Mouse (Mus musculus): Measurements from ENCODE around the gene 1700125H20Rik. TPM values are rescaled to one million over a fixed set of nuclear protein-coding genes. Genes with fewer than 3 reads are reported as not detected.
"Not testable (repeated sequence)": the region's sequence is repeated elsewhere in the genome, so short reads cannot be mapped to it uniquely, and the experiment has no call there.

The 1700125H20Rik gene
- total RNA-seq (2021): not detected
- long read RNA-seq, experiment 1: 0 reads
- long read RNA-seq, experiment 2: 0 reads

- peak; percentile 89 for DNase-seq (ENCODE audit: low spot score)
These were observed at the start of gene 1700125H20Rik for GRCm38 (mm10) chr11:85170058-85170740. Gene 1700125H20Rik (plus strand): TSS chr11:85170404.

- DNase-seq (ENCODE audit: low spot score): no peak
These were observed 48.1 kb upstream of the 1700125H20Rik start for GRCm38 (mm10) chr11:85122073-85122472.

- no peak for DNase-seq (ENCODE audit: low spot score)
These were observed 46.8 kb upstream of the 1700125H20Rik start for GRCm38 (mm10) chr11:85123267-85123992.

- DNase-seq (ENCODE audit: low spot score): no peak
These were observed 43.7 kb upstream of the 1700125H20Rik start for GRCm38 (mm10) chr11:85126257-85127102.

GRCm38 (mm10) chr11:85128883-85129282, 41.3 kb upstream of the 1700125H20Rik start:
- no peak for DNase-seq (ENCODE audit: low spot score)

- DNase-seq (ENCODE audit: low spot score): no peak
These were observed 38.7 kb upstream of the 1700125H20Rik start for GRCm38 (mm10) chr11:85131542-85131941.

GRCm38 (mm10) chr11:85138776-85139474, 31.3 kb upstream of the 1700125H20Rik start:
- no peak for DNase-seq (ENCODE audit: low spot score)

- peak; percentile 95 for DNase-seq (ENCODE audit: low spot score)
These were observed 30.3 kb upstream of the 1700125H20Rik start, which contains the start of gene Usp32 for GRCm38 (mm10) chr11:85139581-85140540. Gene Usp32 (minus strand): TSS chr11:85140161.

GRCm38 (mm10) chr11:85152256-85152930, 17.8 kb upstream of the 1700125H20Rik start:
- no peak for DNase-seq (ENCODE audit: low spot score)

GRCm38 (mm10) chr11:85157301-85157700, 12.9 kb upstream of the 1700125H20Rik start:
- no peak for DNase-seq (ENCODE audit: low spot score)

- DNase-seq (ENCODE audit: low spot score): not testable (repeated sequence)
These were observed 7.2 kb upstream of the 1700125H20Rik start for GRCm38 (mm10) chr11:85163014-85163413.

GRCm38 (mm10) chr11:85164371-85164770, 5.8 kb upstream of the 1700125H20Rik start:
- DNase-seq (ENCODE audit: low spot score): no peak

GRCm38 (mm10) chr11:85167503-85167902, 2.7 kb upstream of the 1700125H20Rik start:
- no peak for DNase-seq (ENCODE audit: low spot score)

GRCm38 (mm10) chr11:85170833-85171232, 629 bp downstream of the 1700125H20Rik start:
- DNase-seq (ENCODE audit: low spot score): no peak

GRCm38 (mm10) chr11:85175941-85176340, 5.7 kb downstream of the 1700125H20Rik start:
- DNase-seq (ENCODE audit: low spot score): no peak

- no peak for DNase-seq (ENCODE audit: low spot score)
These were observed 7.6 kb downstream of the 1700125H20Rik start for GRCm38 (mm10) chr11:85177761-85178160.

- DNase-seq (ENCODE audit: low spot score): no peak
These were observed 8.2 kb downstream of the 1700125H20Rik start for GRCm38 (mm10) chr11:85178413-85178812.

- peak; percentile 46 for DNase-seq (ENCODE audit: low spot score)
These were observed 12.5 kb downstream of the 1700125H20Rik start for GRCm38 (mm10) chr11:85182617-85183283.
